Mouse (Mus musculus) cerebellum, postnatal 36 days (tissue): ENCODE measurements around the gene Capn13.
A peak's percentile ranks its signal among the peaks of the same experiment; 100 is the strongest.
"Not testable (repeated sequence)": the region's sequence is repeated elsewhere in the genome, so short reads cannot be mapped to it uniquely, and the experiment has no call there.

ENCODE experiments used
- DNase-seq, 2 experiments: peaks; one replicate each; pipeline ENCODE4 v3.0.0; 2021 to 2022; ENCODE audit warnings: mixed read lengths in 2 of 2

Gene Capn13

DNA sequence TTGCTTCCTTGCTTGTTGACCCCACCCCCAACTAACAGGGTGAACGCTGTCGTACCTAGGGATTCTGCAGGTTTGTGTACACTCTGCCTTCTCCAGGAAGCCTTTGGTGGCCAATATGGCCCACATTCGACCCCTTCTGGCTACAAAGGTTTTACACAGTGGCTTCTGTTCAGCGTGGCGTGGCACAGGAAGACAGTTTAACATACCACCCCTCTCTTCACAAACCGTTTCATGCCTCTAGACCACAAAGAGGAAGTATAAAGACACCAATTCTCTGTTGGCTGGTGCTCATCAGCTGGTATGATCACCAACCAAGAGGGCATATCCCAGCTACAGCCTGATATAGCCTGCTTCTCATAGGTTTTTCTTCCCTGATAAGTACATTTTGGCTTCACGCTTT is 126.9 kb downstream of the Capn13 start:
- DNase-seq, result no peak

- no peak for DNase-seq
These were observed 128.7 kb downstream of the Capn13 start for GRCm38 (mm10) chr17:73271797-73272600.

DNA sequence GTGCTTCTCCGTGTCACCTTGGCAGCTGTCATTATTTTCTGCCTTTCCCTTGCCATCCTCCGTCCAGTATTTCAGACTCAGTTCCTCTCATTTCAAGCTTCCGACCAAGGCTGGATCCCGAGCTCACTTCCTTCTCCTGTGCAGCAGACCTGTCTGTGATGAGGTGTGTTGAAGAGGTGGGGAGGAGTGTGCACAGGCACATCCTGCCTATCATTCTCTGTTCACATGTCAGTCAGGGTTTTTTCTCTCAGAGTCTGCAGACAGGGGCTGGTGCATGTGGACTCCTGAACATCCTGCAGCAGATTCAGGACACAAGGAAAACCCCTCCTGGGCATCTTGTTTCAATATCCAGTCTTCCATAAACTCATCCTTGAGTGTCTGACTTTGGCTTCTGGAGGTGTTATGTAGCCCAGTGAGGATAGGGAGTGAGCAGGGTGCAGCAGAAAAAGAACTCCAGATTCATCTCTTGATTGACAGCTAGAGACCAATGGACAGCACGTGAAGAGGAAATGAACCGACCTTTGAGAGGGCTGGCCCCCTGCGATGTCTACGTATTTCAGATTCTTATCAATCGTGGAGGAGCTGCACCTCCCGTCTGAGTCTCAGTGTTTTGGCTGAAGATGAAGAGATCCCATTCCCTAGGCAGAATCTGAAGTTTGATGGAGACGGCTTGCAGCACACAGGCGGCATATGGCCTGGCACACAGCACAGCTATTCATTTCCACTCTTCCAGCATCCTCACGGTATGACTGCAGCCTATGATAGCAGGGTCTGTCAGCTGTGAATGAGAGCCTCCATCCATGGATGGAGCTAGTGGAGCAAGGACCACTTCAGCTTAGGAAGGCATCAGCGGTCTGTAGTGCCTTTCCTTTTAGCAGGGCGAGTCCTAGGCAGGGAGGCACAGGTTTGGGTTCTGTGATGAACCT is 129.5 kb downstream of the Capn13 start:
- peak; percentile 13 to 29 for DNase-seq

- DNase-seq, result no peak
These were observed 137.6 kb downstream of the Capn13 start for GRCm38 (mm10) chr17:73263077-73263501.

GRCm38 (mm10) chr17:73262558-73262957 is 138.1 kb downstream of the Capn13 start:
- no peak for DNase-seq

GRCm38 (mm10) chr17:73259258-73259657 is 141.4 kb downstream of the Capn13 start:
- DNase-seq, result not testable (repeated sequence)

GRCm38 (mm10) chr17:73258620-73259019 is 142.0 kb downstream of the Capn13 start:
- DNase-seq, result no peak
